Mouse (Mus musculus): ENCODE results near the gene Tnfrsf1a.

DNA sequence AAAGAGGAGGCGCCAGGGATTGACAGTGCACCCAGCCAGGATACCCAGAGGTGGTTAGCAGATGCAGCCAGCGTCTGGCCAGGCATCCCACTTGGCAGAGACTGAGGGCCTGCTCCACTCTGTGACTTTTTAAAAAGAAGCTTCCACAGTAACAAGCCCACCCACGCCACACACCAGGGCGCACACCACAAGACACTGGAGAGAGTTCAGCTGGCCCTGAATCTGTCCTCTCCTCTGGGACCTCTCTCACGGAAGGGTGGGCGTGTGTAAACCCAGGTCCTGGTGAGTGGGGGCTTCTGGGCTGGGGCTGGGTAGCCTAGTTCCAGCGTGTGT lies 35.0 kb upstream of the Tnfrsf1a start:
- no peak for TF ChIP-seq CTCF (IDR thresholded peaks at IDR 0.05; ENCODE audit: low read depth, low read length)
- TF ChIP-seq POLR2A (IDR thresholded peaks at IDR 0.05; ENCODE audit: borderline replicate concordance, low read depth, low read length), result no peak
